Mouse (Mus musculus) embryonic facial prominence, embryonic 15.5 days (tissue): ENCODE results near the gene Ptprt. TPM values are rescaled to one million over a fixed set of nuclear protein-coding genes. Genes with fewer than 3 reads are reported as not detected.

Source experiments
- ATAC-seq: fragments of 200-750 bp; cut with Nextera tagmentation; 2 replicates; pipeline ENCODE4 v1.8.0; 2017; ENCODE audit warnings: low read depth, moderate TSS enrichment; ENCODE audit not compliant: insufficient number of reproducible peaks, low FRiP score, low TSS enrichment
- H3K27ac ChIP-seq: fragments of 300-500 bp; sonication (generic); replicated peaks from 2 replicates; pipeline ENCODE4 v1.5.1; 2015; ENCODE audit warnings: mild to moderate bottlenecking, inconsistent platforms
- H3K27me3 ChIP-seq: fragments of 300-500 bp; sonication (generic); 2 replicates; pipeline ENCODE4 v1.6.1; 2015; ENCODE audit warnings: inconsistent platforms
- H3K36me3 ChIP-seq: fragments of 300-500 bp; sonication (generic); 2 replicates; pipeline ENCODE4 v1.6.1; 2015; ENCODE audit warnings: mild to moderate bottlenecking, inconsistent platforms
- H3K4me1 ChIP-seq: fragments of 300-500 bp; sonication (generic); 2 replicates; pipeline ENCODE4 v1.6.1; 2015; ENCODE audit warnings: inconsistent platforms
- H3K4me2 ChIP-seq: fragments of 300-500 bp; sonication (generic); replicated peaks from 2 replicates; pipeline ENCODE4 v1.6.1; 2015; ENCODE audit warnings: mild to moderate bottlenecking, inconsistent platforms
- H3K4me3 ChIP-seq: fragments of 300-500 bp; sonication (generic); replicated peaks from 2 replicates; pipeline ENCODE4 v1.5.1; 2015; ENCODE audit warnings: mild to moderate bottlenecking, inconsistent platforms
- H3K9ac ChIP-seq: fragments of 300-500 bp; sonication (generic); 2 replicates; pipeline ENCODE4 v1.6.1; 2015; ENCODE audit warnings: inconsistent platforms
- H3K9me3 ChIP-seq: fragments of 300-500 bp; sonication (generic); replicated peaks from 2 replicates; pipeline ENCODE4 v1.6.1; 2016; ENCODE audit warnings: inconsistent platforms
- WGBS: fragments of 180-500 bp; shearing (Covaris S2); methylation state at CpG from one replicate; pipeline ENCODE4 v1.1.7; 2015; 5-methylcytosine and 5-hydroxymethylcytosine counted together
- polyA plus RNA-seq: library from polyadenylated mRNA; unstranded; fragments of >200 nt; fragmentation: Nextera tagmentation; extraction: Ambion mirVana; gene quantifications from 2 replicates; pipeline ENCODE4 v1.2.1, GENCODE M21; 2015

Ptprt gene
- polyA plus RNA-seq, 1 experiment from 2014 or later, result 2.6 TPM

DNA sequence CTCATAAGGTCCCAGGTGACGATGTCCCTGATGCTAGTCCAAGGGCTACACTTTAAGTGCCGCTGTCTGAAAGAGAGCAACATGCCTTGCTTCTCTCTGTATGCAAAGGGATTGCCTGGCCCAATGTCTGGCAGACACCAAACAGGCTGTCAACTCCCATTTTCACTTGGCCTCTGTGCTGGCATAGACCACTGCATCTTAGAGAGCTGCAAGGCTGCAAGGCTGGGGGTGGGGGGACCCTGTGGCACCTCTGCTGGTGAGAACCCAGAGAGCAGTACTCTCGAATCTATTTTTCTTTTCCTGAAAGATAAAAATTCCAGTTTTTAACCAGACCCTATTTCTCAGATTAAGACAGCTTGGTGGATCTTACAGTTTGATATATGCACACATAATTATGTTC, 69.6 kb downstream of the Ptprt start:
- ATAC-seq, result no peak
- Histone ChIP-seq H3K4me3 (no peak overlapping the region), H3K27me3 (no peaks in the 10 kb centered on the region), H3K4me2 (no peak overlapping the region), H3K4me1 (no peaks in the 10 kb centered on the region), H3K27ac (no peak overlapping the region), H3K36me3 (no peaks in the 10 kb centered on the region), H3K9me3 (no peaks in the 10 kb centered on the region), H3K9ac (no peak overlapping the region)
- 86% methylated on average over 3 of the region's 3 CpGs for WGBS

DNA sequence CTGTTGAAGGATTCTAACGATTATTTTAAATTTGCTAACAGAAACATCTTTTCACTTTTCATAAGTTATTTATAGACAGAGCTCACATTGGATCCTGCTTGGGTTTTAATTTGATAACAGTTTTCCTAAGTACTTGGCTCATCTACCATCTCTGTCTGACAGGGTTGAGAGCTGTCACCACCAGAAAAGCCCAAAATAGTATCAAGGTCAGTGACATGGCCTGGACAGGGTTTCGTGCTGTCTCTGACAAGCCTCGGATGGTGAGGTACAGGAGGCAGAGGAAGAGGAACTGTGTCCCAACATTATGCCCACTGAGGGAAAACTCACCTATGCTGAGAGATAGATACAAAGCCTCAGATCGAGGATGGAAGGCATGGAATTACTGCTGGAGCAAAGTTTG, 79.3 kb downstream of the Ptprt start:
- Histone ChIP-seq H3K9ac (no peak overlapping the region), H3K9me3 (no peaks in the 10 kb centered on the region), H3K4me1 (no peaks in the 10 kb centered on the region), H3K27me3 (no peaks in the 10 kb centered on the region), H3K36me3 (no peaks in the 10 kb centered on the region), H3K27ac (no peak overlapping the region), H3K4me3 (no peak overlapping the region), H3K4me2 (no peak overlapping the region)
- no peak for ATAC-seq
- 66% methylated on average over 4 of the region's 4 CpGs for WGBS

DNA sequence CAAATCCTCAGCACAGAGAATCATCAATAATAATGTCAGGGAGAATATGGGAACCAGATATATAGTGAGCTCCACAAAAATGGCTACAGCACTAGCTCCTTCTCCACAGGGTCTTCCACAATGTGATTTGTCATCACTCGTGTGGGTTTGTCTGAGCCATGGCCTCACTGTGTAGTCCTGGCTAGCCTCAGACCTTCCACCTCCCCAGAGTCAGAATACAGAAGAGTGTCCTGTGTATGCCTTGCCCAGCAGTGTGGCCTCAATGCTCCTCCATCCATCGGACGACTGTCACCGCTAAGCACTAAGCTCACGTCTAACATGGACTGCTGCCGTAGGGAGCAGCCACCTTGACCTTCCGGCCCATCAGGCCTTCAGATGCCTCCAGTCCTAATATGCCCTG, 83.1 kb downstream of the Ptprt start:
- 87% methylated on average over 7 of the region's 7 CpGs for WGBS
- Histone ChIP-seq H3K36me3 (no peaks in the 10 kb centered on the region), H3K9me3 (no peaks in the 10 kb centered on the region), H3K4me2 (no peak overlapping the region), H3K4me3 (no peak overlapping the region), H3K27ac (no peak overlapping the region), H3K27me3 (no peaks in the 10 kb centered on the region), H3K9ac (no peak overlapping the region), H3K4me1 (no peaks in the 10 kb centered on the region)
- ATAC-seq, result no peak

DNA sequence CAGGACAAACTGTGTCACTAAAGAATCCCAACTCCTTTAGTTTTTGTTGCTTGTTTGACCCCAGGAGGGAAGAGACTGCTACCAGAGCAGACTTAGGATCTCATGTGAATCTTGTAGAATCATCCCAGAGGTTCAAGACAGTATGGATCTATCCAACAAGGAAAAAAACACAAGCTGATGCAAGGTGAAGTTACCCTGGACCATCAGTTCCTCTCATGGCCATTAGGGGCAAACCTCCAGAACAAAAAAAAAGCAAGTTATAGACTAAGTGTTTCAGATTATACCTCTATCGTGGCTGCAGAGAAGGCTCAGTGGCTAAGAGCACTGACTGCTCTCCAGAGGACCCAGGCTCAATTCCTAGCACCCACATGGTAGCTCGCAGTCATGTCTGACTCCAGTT, 88.1 kb downstream of the Ptprt start:
- no peak overlapping the region for H3K9ac ChIP-seq
- no peak for ATAC-seq
- WGBS, result 75% methylated on average over 2 of the region's 2 CpGs
- no peaks in the 10 kb centered on the region for H3K9me3 ChIP-seq
- no peak overlapping the region for H3K4me2 ChIP-seq
- H3K27me3 ChIP-seq, result no peaks in the 10 kb centered on the region
- no peak overlapping the region for H3K4me3 ChIP-seq
- H3K36me3 ChIP-seq, result no peaks in the 10 kb centered on the region
- no peak overlapping the region for H3K27ac ChIP-seq
- H3K4me1 ChIP-seq, result no peaks in the 10 kb centered on the region

DNA sequence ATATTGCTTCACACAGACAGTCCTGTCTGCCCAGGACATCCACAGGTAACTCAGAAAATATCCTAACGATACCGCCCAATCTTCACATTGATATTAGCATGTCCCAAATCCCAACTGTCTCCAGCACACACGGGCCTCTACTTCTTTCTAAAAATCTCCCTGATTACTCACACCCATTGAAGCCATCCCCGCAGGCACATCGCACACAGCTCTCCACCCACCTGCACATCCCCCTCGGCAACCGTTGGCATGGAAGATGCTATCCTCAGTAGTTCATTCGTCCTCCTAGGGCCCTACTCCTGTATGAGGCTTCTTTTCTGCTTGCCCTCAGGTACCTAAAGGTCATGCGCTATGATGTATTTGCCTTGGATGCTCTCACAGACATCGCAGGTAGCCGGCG, 89.9 kb downstream of the Ptprt start:
- no peak overlapping the region for H3K4me3 ChIP-seq
- H3K4me2 ChIP-seq, result no peak overlapping the region
- H3K9ac ChIP-seq, result no peak overlapping the region
- no peaks in the 10 kb centered on the region for H3K4me1 ChIP-seq
- no peak overlapping the region for H3K27ac ChIP-seq
- no peaks in the 10 kb centered on the region for H3K27me3 ChIP-seq
- H3K9me3 ChIP-seq, result no peaks in the 10 kb centered on the region
- WGBS, result 90% methylated on average over 12 of the region's 12 CpGs
- ATAC-seq, result no peak
- H3K36me3 ChIP-seq, result no peaks in the 10 kb centered on the region

DNA sequence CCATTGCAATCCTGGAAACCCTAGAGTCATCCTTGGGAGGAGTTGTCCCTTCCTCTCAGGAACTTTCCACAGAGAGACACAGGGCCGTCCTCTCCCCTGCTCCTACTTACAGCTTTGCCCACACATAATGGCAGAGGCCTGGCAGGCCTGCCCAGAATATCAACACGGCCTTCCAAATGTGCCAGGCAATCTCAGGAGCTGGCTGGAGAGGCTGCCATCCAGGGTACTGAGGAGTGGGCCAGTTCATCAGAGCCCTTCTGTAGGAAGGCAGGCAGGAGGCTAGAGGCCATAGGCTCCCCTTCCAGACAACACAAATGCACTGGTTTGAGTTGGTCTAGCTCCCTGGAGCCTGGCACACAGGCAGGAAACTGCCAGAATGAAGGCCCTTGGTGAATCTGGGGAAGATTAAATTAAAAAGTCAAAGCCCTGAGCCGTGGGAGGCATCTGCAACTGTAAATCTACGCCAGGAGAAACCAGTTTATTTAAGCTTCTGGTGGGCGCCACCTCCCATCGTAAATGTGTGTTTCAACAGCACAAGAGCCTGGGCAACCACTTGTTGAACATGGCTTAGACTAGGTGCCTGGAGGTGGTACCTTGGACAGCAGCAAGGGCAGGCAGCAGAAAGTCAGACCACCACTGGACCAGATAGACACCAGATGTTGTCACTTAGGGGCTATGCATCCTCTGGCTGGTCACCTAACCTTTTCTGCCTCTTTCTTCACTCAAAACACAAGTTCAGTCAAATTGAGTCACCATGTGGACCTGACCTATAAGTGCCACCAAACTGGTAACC, 92.4 kb downstream of the Ptprt start:
- H3K36me3 ChIP-seq, result no peaks in the 10 kb centered on the region
- ATAC-seq, result no peak
- H3K4me2 ChIP-seq, result no peak overlapping the region
- H3K9me3 ChIP-seq, result no peaks in the 10 kb centered on the region
- no peak overlapping the region for H3K4me3 ChIP-seq
- no peak overlapping the region for H3K9ac ChIP-seq
- H3K27ac ChIP-seq, result no peak overlapping the region
- H3K4me1 ChIP-seq, result no peaks in the 10 kb centered on the region
- no peaks in the 10 kb centered on the region for H3K27me3 ChIP-seq
- WGBS, result 58% methylated on average over 6 of the region's 6 CpGs

DNA sequence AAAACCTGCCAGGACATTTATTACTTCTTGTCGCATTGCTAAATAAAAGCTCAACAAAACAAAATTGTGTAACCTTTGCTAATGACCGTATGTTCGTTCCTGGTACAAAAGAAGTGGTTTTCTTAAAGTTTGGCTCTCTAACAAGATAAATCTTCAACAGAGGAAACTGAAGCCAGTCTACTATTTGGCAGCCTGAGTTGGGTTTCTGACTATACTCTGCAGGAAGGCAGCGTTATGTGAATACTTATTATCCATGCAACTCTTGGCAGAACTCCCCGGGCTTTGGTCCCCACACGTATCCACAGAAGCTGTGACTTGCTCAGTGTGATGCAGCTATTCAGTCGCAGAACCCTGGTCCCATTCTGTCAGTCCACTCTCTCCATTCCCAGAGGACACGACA, 112.6 kb downstream of the Ptprt start:
- WGBS, result 69% methylated on average over 8 of the region's 8 CpGs
- no peak overlapping the region for H3K27ac ChIP-seq
- ATAC-seq, result no peak
- no peaks in the 10 kb centered on the region for H3K4me1 ChIP-seq
- H3K9ac ChIP-seq, result no peak overlapping the region
- H3K4me3 ChIP-seq, result no peak overlapping the region
- H3K27me3 ChIP-seq, result no peaks in the 10 kb centered on the region
- no peaks in the 10 kb centered on the region for H3K9me3 ChIP-seq
- no peak overlapping the region for H3K4me2 ChIP-seq
- no peaks in the 10 kb centered on the region for H3K36me3 ChIP-seq

DNA sequence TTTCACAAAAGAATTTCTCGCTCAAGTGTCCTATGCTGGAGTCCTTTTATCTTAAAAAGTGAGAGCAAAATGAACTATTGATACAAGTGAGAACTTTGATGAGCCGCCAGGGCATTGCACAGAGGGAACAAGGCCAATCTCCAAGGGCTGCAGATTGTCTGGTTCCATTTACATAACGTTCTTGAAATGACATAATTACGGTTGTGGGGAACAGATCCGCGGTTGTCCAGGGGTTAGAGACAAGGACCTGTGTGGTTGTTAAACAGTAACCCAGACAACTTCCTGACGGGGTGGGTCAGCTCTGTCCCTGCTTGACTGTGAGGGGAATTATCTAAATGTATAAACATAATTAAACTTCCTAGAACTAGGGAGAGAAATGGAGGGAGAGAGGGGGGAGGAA, 129.3 kb downstream of the Ptprt start:
- ATAC-seq, result no peak
- Histone ChIP-seq H3K36me3 (no peaks in the 10 kb centered on the region), H3K9me3 (no peaks in the 10 kb centered on the region), H3K9ac (no peak overlapping the region), H3K4me3 (no peak overlapping the region), H3K27ac (no peak overlapping the region), H3K4me1 (no peaks in the 10 kb centered on the region), H3K27me3 (no peaks in the 10 kb centered on the region), H3K4me2 (no peak overlapping the region)
- WGBS, result 30% methylated on average over 7 of the region's 7 CpGs

DNA sequence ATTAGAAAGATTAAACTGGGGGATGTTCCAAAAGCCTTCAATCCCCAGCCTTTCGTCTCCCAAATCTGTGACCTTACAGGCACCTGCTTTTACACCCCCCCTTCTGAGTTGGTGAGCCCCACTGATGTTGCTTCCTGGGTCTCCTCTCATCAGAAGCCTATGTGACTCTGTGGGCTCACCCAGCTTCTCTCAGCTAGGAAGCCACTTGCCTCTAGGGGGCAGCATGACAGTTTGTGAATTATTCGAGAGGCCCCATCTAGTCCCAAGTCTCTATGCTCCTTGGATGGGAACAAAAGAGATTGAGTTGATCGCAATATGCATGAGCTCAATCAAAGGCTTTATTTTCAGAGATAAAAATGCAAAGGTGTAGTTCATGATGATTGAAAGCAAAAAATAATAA, 132.0 kb downstream of the Ptprt start:
- H3K9me3 ChIP-seq, result no peaks in the 10 kb centered on the region
- H3K27ac ChIP-seq, result no peak overlapping the region
- no peaks in the 10 kb centered on the region for H3K4me1 ChIP-seq
- no peaks in the 10 kb centered on the region for H3K36me3 ChIP-seq
- H3K4me3 ChIP-seq, result no peak overlapping the region
- no peak overlapping the region for H3K4me2 ChIP-seq
- 89% methylated on average over 3 of the region's 3 CpGs for WGBS
- no peak overlapping the region for H3K9ac ChIP-seq
- H3K27me3 ChIP-seq, result no peaks in the 10 kb centered on the region
- no peak for ATAC-seq

DNA sequence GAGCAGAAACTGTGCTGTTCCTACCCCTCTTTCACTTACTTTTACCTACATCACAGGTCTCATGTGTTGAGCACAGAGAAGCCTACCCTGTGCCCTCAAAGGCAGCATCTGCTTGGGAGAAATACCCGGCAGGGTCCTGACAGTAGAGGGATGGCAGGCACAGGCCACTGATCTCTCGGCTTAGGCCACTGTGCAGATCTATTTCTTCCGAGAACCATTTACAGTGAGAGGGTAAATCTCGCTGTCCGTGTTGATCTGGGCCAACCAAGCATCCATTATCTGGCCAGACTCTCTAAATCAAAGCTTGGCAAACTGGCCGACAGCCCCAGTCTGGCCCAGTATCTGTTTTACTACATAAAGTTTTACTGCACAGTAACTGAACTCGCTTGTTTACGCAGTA, 145.0 kb downstream of the Ptprt start:
- no peaks in the 10 kb centered on the region for H3K36me3 ChIP-seq
- no peak overlapping the region for H3K4me3 ChIP-seq
- no peaks in the 10 kb centered on the region for H3K9me3 ChIP-seq
- H3K27me3 ChIP-seq, result no peaks in the 10 kb centered on the region
- no peak overlapping the region for H3K4me2 ChIP-seq
- H3K9ac ChIP-seq, result no peak overlapping the region
- no peaks in the 10 kb centered on the region for H3K4me1 ChIP-seq
- whole genome bisulfite sequencing, result 82% methylated on average over 8 of the region's 8 CpGs
- ATAC-seq, result no peak
- H3K27ac ChIP-seq, result no peak overlapping the region

DNA sequence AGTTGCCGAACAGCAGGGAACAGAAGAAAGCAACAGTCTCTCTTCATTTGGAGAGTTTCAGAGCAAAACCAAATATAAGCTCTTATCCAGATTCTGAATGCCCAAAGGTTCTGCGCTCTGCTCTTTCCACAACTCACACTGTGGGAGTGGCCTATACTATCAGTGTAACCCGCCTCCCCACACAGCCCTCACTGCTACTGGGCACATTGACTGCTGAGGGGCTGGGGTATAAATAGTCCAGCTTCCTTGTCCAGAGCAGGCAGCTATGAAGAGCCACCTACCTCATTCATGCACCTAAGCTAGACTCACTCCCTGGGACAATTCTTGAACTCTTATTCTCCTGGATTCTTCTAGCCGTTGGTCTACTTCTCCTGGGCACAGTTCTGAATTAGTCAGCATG, 147.9 kb downstream of the Ptprt start:
- H3K36me3 ChIP-seq, result no peaks in the 10 kb centered on the region
- no peaks in the 10 kb centered on the region for H3K9me3 ChIP-seq
- H3K27me3 ChIP-seq, result no peaks in the 10 kb centered on the region
- no peak for ATAC-seq
- H3K9ac ChIP-seq, result no peak overlapping the region
- 81% methylated on average over 4 of the region's 4 CpGs for WGBS
- H3K27ac ChIP-seq, result no peak overlapping the region
- H3K4me2 ChIP-seq, result no peak overlapping the region
- H3K4me3 ChIP-seq, result no peak overlapping the region
- H3K4me1 ChIP-seq, result no peaks in the 10 kb centered on the region

DNA sequence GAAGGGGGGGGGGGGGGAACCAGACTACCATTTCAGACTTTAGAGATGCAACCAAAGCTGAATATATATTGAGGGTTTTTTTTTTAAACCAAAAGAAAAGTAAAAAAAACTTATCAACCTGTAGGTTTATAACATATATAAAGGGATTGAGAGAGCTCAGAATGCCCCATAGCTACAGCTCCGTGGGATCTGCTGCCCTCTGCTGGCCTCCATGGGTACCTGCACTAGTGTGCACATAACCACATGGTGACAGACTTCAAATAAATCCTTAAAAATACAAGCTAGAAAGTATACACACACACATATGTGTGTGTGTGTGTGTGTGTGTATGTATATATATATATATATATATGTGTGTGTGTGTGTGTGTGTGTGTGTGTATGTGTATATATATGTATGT, 148.9 kb downstream of the Ptprt start:
- 86% methylated on average over 1 of the region's 1 CpGs for WGBS
- ATAC-seq, result no peak
- Histone ChIP-seq H3K4me2 (no peak overlapping the region), H3K27ac (no peak overlapping the region), H3K4me3 (no peak overlapping the region), H3K9me3 (no peaks in the 10 kb centered on the region), H3K4me1 (no peaks in the 10 kb centered on the region), H3K36me3 (no peaks in the 10 kb centered on the region), H3K9ac (no peak overlapping the region), H3K27me3 (no peaks in the 10 kb centered on the region)
